Mouse (Mus musculus): ENCODE results near the gene Rtf2. TPM values are rescaled to one million over a fixed set of nuclear protein-coding genes. Genes with fewer than 3 reads are reported as not detected.
A peak's percentile ranks its signal among the peaks of the same experiment; 100 is the strongest.

The Rtf2 gene
- polyA plus RNA-seq, 1 experiment from 2014 or later, result 95.1 TPM

DNA sequence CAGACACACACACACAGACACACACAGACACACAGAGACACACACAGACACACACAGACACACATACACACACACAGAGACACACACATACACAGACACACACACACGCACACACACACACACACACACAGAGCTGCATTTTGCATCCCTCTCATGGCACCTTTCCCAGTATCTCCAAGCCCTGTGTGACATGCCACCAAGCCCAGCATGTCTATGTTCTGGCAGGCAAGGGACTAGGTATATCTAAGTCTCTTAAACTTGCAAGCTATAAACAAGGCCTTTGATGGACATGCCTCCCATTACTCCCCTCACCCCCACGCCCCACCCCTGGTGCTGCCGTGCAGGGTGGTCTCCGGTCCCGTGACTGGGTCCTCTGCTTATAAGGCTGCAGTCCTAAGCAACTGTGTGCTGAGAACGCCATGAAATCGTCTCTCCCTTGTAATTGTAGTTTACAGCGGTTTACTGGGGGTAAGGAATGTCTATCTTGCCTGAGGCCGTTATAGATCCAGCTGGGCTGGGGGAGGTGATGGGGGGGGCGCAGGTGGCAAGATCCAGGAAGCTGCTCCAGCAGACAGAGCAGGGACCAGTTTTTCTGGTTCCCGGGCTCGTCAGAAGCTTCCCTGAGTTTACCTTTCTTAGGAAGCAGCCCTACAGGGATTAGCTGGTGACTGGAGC, 44.5 kb downstream of the Rtf2 start:
- Histone ChIP-seq H3K36me3 (ENCODE audit: control insufficient read depth, insufficient read depth, low read length) (no peaks in the 10 kb centered on the region), H3K9ac (ENCODE audit: low read depth, low read length) (no peak overlapping the region), H3K9me3 (ENCODE audit: control insufficient read depth, low read length) (no peaks in the 10 kb centered on the region), H3K4me1 (ENCODE audit: control insufficient read depth, insufficient read depth, low read depth, low read length) (no peaks in the 10 kb centered on the region), H3K27me3 (replicated peaks; ENCODE audit: control insufficient read depth, insufficient read depth, low read length) (no peaks in the 10 kb centered on the region; the same call in 1 of the 2 replicates), H3K4me3 (ENCODE audit: low read length) (no peak overlapping the region), H3K27ac (ENCODE audit: low read depth, low read length) (no peak overlapping the region), H3K4me2 (ENCODE audit: low read length) (no peak overlapping the region)
- no peak for ATAC-seq
- WGBS, result 45% methylated on average over 12 of the region's 12 CpGs

- H3K27ac ChIP-seq (ENCODE audit: low read depth, low read length), result no peak overlapping the region
- ATAC-seq, result no peak
- 75% methylated on average over 8 of the region's 8 CpGs for WGBS
These were observed 56.5 kb downstream of the Rtf2 start for GRCm38 (mm10) chr2:172496736-172497345.

DNA sequence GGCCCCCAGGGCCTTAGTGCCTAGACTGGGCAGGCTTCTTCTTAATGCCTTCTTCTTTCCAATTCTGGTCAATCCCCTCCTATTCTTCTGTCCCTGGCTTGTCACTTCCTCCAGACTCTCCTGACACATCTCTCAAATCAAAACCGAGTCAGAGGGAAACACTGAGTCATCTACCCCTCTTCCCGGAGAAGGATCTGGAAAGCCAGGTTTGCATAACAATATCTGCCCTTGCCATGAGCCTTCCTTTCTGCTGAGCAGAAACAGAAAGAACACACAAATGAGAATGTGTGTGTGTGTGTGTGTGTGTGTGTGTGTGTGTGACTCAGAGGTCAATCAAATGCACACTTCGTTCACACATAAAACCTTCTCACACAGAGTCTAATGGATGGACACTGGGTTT, 58.5 kb downstream of the Rtf2 start:
- no peak overlapping the region for H3K4me2 ChIP-seq (ENCODE audit: low read length)
- no peaks in the 10 kb centered on the region for H3K9me3 ChIP-seq (ENCODE audit: control insufficient read depth, low read length)
- no peak for ATAC-seq
- H3K36me3 ChIP-seq (ENCODE audit: control insufficient read depth, insufficient read depth, low read length), result no peaks in the 10 kb centered on the region
- no peaks in the 10 kb centered on the region; the same call in 1 of the 2 replicates for H3K27me3 ChIP-seq (replicated peaks; ENCODE audit: control insufficient read depth, insufficient read depth, low read length)
- H3K27ac ChIP-seq (ENCODE audit: low read depth, low read length), result no peak overlapping the region
- H3K4me3 ChIP-seq (ENCODE audit: low read length), result no peak overlapping the region
- H3K9ac ChIP-seq (ENCODE audit: low read depth, low read length), result no peak overlapping the region
- 35% methylated on average over 3 of the region's 3 CpGs for WGBS
- no peaks in the 10 kb centered on the region for H3K4me1 ChIP-seq (ENCODE audit: control insufficient read depth, insufficient read depth, low read depth, low read length)

More at GRCm38 (mm10) chr2:172496736-172497345, 56.5 kb downstream of the Rtf2 start:
- Histone ChIP-seq H3K9ac (ENCODE audit: low read depth, low read length) (no peak overlapping the region), H3K36me3 (ENCODE audit: control insufficient read depth, insufficient read depth, low read length) (no peaks in the 10 kb centered on the region), H3K9me3 (ENCODE audit: control insufficient read depth, low read length) (no peaks in the 10 kb centered on the region), H3K4me1 (ENCODE audit: control insufficient read depth, insufficient read depth, low read depth, low read length) (no peaks in the 10 kb centered on the region), H3K4me3 (ENCODE audit: low read length) (no peak overlapping the region), H3K27me3 (replicated peaks; ENCODE audit: control insufficient read depth, insufficient read depth, low read length) (no peaks in the 10 kb centered on the region; the same call in 1 of the 2 replicates), H3K4me2 (ENCODE audit: low read length) (no peak overlapping the region)

DNA sequence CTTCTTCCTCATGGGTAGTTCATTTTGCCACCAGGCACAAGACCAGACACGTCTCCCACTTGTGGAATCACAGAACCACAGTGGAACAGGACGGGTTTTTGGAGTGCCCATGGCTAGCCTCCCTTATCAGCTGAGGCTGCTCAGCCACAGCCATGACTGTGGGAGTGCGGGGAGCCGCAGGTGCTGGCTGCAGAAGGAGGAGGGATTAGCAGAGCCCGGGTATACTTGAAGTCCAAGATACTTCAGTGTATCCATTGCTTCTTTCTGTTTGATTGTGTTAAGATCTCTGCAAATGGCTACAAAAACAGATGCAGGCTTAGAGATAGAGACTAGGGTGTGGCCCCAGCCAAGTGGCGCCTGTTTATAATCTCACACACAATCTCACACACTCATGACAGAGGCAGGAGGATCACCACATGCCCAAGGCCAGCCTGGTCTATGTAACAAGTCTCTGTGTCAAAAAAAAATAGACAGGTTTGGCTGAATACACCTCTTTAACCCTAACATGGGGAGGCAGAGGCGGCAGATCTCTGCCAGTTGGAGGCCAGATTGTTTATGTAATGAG, 60.5 kb downstream of the Rtf2 start:
- H3K4me3 ChIP-seq (ENCODE audit: low read length), result no peak overlapping the region
- ATAC-seq, result no peak
- H3K27me3 ChIP-seq (replicated peaks; ENCODE audit: control insufficient read depth, insufficient read depth, low read length), result no peaks in the 10 kb centered on the region; the same call in 1 of the 2 replicates
- H3K27ac ChIP-seq (ENCODE audit: low read depth, low read length), result no peak overlapping the region
- no peaks in the 10 kb centered on the region for H3K4me1 ChIP-seq (ENCODE audit: control insufficient read depth, insufficient read depth, low read depth, low read length)
- H3K36me3 ChIP-seq (ENCODE audit: control insufficient read depth, insufficient read depth, low read length), result no peaks in the 10 kb centered on the region
- no peak overlapping the region for H3K9ac ChIP-seq (ENCODE audit: low read depth, low read length)
- H3K4me2 ChIP-seq (ENCODE audit: low read length), result no peak overlapping the region
- H3K9me3 ChIP-seq (ENCODE audit: control insufficient read depth, low read length), result no peaks in the 10 kb centered on the region
- WGBS, result 55% methylated on average over 7 of the region's 7 CpGs

DNA sequence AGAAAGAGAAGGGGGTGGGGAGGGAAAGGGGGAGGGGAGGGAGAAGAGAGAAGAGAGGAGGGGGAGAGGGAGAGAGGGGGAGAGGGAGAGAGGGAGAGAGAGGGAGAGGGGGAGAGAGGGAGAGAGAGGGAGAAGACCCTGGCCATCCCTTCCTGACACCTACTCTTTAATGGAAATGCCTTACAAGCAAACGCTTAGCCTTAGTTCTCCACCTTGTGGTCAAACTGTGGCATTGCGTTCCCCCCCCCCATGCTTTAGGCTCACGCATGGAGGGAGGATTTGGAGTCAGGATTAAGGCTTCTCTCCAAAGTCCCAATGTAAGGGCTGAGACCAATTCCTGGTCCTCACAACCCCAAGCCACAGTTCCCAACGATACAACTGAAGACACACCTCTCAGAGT, 61.0 kb downstream of the Rtf2 start:
- no peak overlapping the region for H3K4me2 ChIP-seq (ENCODE audit: low read length)
- no peak overlapping the region for H3K9ac ChIP-seq (ENCODE audit: low read depth, low read length)
- no peak overlapping the region for H3K27ac ChIP-seq (ENCODE audit: low read depth, low read length)
- no peak for ATAC-seq
- WGBS, result 5% methylated on average over 4 of the region's 4 CpGs
- H3K27me3 ChIP-seq (replicated peaks; ENCODE audit: control insufficient read depth, insufficient read depth, low read length), result no peaks in the 10 kb centered on the region; the same call in 1 of the 2 replicates
- no peaks in the 10 kb centered on the region for H3K4me1 ChIP-seq (ENCODE audit: control insufficient read depth, insufficient read depth, low read depth, low read length)
- H3K9me3 ChIP-seq (ENCODE audit: control insufficient read depth, low read length), result no peaks in the 10 kb centered on the region
- H3K36me3 ChIP-seq (ENCODE audit: control insufficient read depth, insufficient read depth, low read length), result no peaks in the 10 kb centered on the region
- no peak overlapping the region for H3K4me3 ChIP-seq (ENCODE audit: low read length)

GRCm38 (mm10) chr2:172502168-172502567, 61.8 kb downstream of the Rtf2 start:
- H3K4me1 ChIP-seq (ENCODE audit: control insufficient read depth, insufficient read depth, low read depth, low read length), result no peaks in the 10 kb centered on the region
- no peaks in the 10 kb centered on the region; the same call in 1 of the 2 replicates for H3K27me3 ChIP-seq (replicated peaks; ENCODE audit: control insufficient read depth, insufficient read depth, low read length)
- no peaks in the 10 kb centered on the region for H3K9me3 ChIP-seq (ENCODE audit: control insufficient read depth, low read length)
- no peak overlapping the region for H3K27ac ChIP-seq (ENCODE audit: low read depth, low read length)
- H3K4me2 ChIP-seq (ENCODE audit: low read length), result no peak overlapping the region
- no peaks in the 10 kb centered on the region for H3K36me3 ChIP-seq (ENCODE audit: control insufficient read depth, insufficient read depth, low read length)
- WGBS, result 79% methylated on average over 14 of the region's 14 CpGs
- no peak for ATAC-seq
- H3K4me3 ChIP-seq (ENCODE audit: low read length), result no peak overlapping the region
- peak overlapping the region; percentile 38; the same call in 1 of the 2 replicates for H3K9ac ChIP-seq (ENCODE audit: low read depth, low read length)

- H3K9me3 ChIP-seq (ENCODE audit: control insufficient read depth, low read length), result no peaks in the 10 kb centered on the region
- H3K36me3 ChIP-seq (ENCODE audit: control insufficient read depth, insufficient read depth, low read length), result no peaks in the 10 kb centered on the region
- no peak overlapping the region for H3K4me3 ChIP-seq (ENCODE audit: low read length)
- ATAC-seq, result no peak
- H3K4me2 ChIP-seq (ENCODE audit: low read length), result no peak overlapping the region
- H3K27me3 ChIP-seq (replicated peaks; ENCODE audit: control insufficient read depth, insufficient read depth, low read length), result no peaks in the 10 kb centered on the region
- H3K9ac ChIP-seq (ENCODE audit: low read depth, low read length), result no peak overlapping the region
- WGBS, result 90% methylated on average over 7 of the region's 7 CpGs
- no peak overlapping the region for H3K27ac ChIP-seq (ENCODE audit: low read depth, low read length)
- H3K4me1 ChIP-seq (ENCODE audit: control insufficient read depth, insufficient read depth, low read depth, low read length), result no peaks in the 10 kb centered on the region
These were observed 65.8 kb downstream of the Rtf2 start for GRCm38 (mm10) chr2:172506121-172506520.

DNA sequence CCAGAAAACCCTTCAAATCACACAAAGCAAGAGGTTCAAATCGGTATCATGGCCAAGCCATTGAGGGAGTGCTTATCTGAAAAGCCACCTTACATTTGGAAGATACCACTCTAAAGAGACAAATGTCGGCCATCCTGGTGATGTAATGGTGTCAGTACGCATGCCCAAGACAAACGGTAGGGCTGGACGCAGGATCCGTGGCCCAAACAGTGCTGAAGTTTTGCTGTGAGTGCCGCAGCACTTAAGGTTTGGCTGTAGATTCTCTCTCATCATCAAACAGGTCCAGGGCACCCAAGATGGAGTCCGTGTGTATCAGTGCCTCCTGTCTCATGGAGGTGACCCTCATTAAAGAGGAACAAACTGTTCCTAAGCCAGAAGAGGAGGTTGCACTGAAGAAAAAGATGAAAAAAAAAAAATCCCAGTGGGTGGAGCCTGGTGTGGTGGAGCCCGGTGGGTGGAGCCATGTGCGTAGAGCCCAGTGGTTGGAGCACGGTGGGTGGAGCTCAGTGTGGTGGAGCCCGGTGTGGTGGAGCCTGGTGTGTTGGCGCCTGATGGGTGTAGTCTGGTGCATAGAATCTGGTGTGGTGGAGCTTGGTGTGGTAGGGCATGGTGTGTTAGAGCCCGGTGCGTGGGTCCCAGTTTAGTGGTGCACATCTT, 69.8 kb downstream of the Rtf2 start:
- Histone ChIP-seq H3K9ac (ENCODE audit: low read depth, low read length) (no peak overlapping the region), H3K4me2 (ENCODE audit: low read length) (no peak overlapping the region), H3K27me3 (replicated peaks; ENCODE audit: control insufficient read depth, insufficient read depth, low read length) (no peaks in the 10 kb centered on the region), H3K4me3 (ENCODE audit: low read length) (no peak overlapping the region), H3K27ac (ENCODE audit: low read depth, low read length) (no peak overlapping the region), H3K9me3 (ENCODE audit: control insufficient read depth, low read length) (no peaks in the 10 kb centered on the region), H3K4me1 (ENCODE audit: control insufficient read depth, insufficient read depth, low read depth, low read length) (no peaks in the 10 kb centered on the region), H3K36me3 (ENCODE audit: control insufficient read depth, insufficient read depth, low read length) (no peaks in the 10 kb centered on the region)
- no peak for ATAC-seq
- 92% methylated on average over 15 of the region's 15 CpGs for WGBS

DNA sequence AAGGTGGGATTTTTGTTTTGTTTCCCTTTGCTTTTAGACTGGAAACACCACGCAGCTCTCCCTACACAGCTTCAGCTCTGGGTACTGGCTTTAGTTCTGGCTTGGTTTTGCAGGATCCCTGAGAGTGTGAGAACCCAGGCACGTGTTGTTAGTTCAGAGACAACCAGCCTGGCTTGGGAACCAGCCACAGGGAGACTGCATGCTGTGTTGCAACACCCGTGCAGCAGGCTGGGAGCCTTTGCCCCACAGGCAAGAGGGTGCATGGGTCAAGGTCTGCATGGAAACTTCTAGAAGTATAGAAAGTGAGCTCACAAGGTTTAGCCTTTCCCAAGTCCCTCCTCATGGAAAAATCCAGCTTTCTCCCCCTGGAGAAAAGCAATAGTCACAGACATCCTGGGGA, 70.5 kb downstream of the Rtf2 start:
- Histone ChIP-seq H3K9me3 (ENCODE audit: control insufficient read depth, low read length) (no peaks in the 10 kb centered on the region), H3K4me2 (ENCODE audit: low read length) (no peak overlapping the region), H3K36me3 (ENCODE audit: control insufficient read depth, insufficient read depth, low read length) (no peaks in the 10 kb centered on the region), H3K4me1 (ENCODE audit: control insufficient read depth, insufficient read depth, low read depth, low read length) (no peaks in the 10 kb centered on the region), H3K27ac (ENCODE audit: low read depth, low read length) (no peak overlapping the region), H3K9ac (ENCODE audit: low read depth, low read length) (no peak overlapping the region), H3K4me3 (ENCODE audit: low read length) (no peak overlapping the region), H3K27me3 (replicated peaks; ENCODE audit: control insufficient read depth, insufficient read depth, low read length) (no peaks in the 10 kb centered on the region)
- WGBS, result 53% methylated on average over 3 of the region's 3 CpGs
- ATAC-seq, result no peak

Measured in hindbrain, embryonic 16.5 days (tissue).